Mouse (Mus musculus): Measurements from ENCODE around the gene Timp1. TPM values are rescaled to one million over a fixed set of nuclear protein-coding genes. Genes with fewer than 3 reads are reported as not detected.

Timp1 gene
- total RNA-seq (2015): 0.17 TPM in 1 of 2 replicates, not detected in the other
- total RNA-seq (2017): not detected in 2 replicates

DNA sequence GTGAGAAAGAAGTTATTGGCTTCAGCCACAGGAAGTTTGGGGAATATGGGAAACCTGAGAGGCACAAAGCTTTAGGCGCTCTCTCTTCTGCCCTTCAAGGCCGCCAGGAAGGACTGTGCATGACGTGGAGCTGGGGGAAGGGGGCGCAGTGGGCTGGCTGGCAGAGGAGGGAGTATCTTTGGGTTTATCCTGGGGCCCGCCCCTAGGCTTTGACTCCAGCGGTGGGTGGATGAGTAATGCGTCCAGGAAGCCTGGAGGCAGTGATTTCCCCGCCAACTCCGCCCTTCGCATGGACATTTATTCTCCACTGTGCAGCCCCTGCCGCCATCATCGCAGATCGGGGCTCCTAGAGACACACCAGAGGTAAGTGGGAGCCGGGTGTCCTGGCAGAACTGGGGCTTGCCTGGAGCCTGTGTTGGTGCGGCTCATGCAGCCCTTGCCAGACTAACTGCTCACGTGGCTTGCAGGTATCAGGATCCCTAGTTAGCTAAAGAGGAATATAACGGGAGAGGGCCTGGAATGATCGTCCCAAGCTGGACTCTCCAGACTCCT, at the start of gene Timp1:
Gene Timp1, plus strand, starts transcription at position 205 of the 552 bp plus-strand sequence.
- peak; percentile 60 for ATAC-seq (replicated peaks; ENCODE audit: poor library complexity)

- peak; percentile 76 for ATAC-seq (replicated peaks; ENCODE audit: poor library complexity)
These were observed 41.0 kb upstream of the Timp1 start for GRCm38 (mm10) chrX:20828934-20829333.

GRCm38 (mm10) chrX:20847232-20847631, 22.7 kb upstream of the Timp1 start:
- no peak for ATAC-seq (replicated peaks; ENCODE audit: poor library complexity)

DNA sequence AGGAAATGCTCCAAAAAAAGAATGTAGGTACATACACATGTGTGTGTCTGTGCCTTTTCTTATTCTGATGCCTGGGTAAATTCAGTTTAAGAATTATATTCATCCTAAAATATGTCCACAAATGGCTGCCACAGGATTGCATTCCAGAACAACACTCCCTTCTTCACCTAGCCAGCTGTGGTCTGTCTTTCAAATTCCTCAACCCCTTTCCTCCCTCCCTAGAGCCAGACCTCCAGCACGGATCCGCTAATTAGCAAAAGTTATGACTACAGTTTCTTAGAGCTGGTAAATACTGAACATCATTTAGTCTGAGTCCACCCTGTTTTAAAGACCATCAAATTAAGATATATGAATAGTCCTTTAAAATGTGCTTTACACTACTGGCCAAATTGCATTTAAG, 22.1 kb upstream of the Timp1 start:
- no peak for ATAC-seq (replicated peaks; ENCODE audit: poor library complexity)

DNA sequence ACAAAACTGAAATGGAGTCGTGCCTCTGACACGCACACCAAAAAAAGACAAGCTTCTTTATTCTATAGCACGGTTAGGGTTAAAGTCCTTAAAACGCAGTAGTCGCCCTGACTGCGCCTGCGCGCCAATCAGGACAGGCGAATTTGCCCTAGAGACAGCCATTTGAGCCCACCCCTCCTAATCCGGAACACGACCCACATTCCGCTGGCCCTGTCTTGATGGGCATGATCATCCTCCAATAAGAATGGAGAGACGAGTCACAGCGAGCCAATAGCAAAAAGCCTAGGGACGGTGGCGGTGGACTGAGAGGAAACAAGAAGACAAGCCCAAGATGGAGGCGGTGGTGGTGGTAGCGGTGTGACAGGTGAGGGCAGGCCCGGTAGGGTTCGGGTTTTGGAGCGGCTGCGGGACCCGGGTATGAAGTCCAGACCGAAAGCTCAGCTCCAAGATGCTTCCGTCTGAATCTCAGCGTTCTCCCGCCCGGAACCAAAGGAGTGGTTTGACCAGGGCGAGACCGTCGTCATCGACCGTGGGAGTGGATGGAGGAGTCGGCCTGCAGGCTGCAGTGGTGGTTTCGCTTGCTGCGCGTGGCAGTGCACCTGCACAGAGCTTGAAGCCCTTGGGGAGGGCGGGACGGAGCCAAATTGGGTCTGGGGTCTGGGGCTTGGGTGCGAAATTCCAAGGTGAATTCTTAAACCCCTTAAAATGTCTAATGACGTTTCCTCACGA, 21.5 kb upstream of the Timp1 start:
- ATAC-seq (replicated peaks; ENCODE audit: poor library complexity): peak; percentile 100

DNA sequence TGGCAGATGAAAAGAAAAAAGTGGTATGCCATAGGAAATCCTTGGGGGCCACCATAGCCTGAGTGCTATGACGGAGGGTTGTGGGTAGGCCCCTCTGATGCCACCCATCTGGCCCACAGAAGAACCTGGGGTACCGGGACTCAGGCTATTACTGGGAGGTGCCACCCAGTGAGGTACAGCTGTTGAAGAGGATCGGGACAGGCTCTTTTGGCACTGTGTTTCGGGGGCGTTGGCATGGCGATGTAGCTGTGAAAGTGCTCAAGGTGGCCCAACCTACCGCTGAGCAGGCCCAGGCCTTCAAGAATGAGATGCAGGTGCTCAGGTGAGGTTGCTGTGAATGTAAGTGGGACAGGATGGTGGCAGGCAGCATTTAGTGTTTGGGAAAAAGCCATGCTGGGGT, 16.2 kb upstream of the Timp1 start:
- no peak for ATAC-seq (replicated peaks; ENCODE audit: poor library complexity)

GRCm38 (mm10) chrX:20861453-20862104, 8.4 kb upstream of the Timp1 start:
- ATAC-seq (replicated peaks; ENCODE audit: poor library complexity): no peak

GRCm38 (mm10) chrX:20862105-20863065, 7.6 kb upstream of the Timp1 start:
- ATAC-seq (replicated peaks; ENCODE audit: poor library complexity): 0 out of 2 replicates have a peak, but pooled peaks have one; percentile 2

DNA sequence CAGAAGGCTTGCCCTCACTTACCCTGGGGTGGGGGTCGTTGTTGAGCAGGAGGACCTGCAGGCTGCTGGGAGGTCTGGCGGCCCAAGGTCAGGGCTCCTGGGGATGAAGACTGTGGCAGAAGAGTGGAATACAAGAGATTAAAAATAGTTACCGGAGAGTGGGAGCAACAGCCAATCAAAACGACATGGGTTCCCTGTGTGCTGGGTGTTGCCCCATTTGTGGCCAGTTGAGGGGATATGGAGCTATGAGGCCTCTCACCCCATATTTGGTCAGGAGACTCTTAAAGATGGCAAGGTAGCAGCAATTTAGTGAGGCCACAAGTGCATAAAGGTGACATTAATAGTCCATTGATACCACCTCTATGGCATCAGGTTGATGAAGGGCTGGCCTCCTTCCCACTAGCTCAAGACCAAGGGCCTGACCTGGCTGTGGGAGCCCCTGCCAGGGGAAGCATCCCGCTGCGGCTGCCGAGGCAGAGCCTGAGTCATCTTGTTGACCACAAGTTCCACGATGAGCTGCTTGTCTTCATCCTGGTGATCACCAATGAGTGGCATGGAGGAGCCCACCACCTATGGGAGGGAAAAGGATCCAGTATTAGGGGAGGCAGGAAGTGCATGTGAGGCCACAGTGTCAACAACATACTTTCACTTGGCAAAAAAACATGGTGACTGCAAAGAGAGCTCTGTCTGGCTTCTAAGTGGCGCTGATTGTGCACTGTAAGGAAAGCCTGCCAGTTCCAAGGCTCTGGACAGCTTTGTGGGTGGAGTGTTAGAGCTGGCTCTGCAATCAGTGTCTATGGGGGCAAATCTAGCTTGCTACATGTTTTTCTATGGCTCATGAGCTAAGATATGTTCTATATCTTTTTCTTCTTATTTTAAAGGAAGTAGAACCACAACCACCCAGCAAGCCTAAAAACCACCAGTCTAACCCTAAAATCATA, 6.5 kb upstream of the Timp1 start:
- peak; percentile 56 for ATAC-seq (replicated peaks; ENCODE audit: poor library complexity)

- ATAC-seq (replicated peaks; ENCODE audit: poor library complexity): no peak
These were observed 1.9 kb upstream of the Timp1 start for GRCm38 (mm10) chrX:20868091-20868490.

DNA sequence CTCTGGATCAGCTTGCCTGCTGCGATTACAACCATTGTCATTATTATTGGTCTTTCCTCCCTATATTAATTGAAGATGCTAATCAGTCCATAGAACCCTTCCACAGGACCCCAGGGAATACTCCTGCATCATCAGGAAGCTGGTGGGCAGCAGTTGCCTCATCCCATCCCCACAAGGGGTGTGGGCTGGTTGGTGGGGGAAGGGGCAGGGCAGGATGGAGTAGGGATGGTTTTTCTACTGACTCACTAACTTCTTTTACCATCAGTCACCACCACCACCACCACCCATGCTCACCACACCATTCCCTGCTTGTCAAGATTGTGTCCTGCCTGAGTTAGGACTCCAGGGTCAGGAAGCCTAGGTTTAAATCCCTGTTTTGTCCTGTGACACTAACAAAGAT, 763 bp upstream of the Timp1 start:
- no peak for ATAC-seq (replicated peaks; ENCODE audit: poor library complexity)

GRCm38 (mm10) chrX:20872928-20873500, 3.0 kb downstream of the Timp1 start:
- 0 out of 2 replicates have a peak, but pooled peaks have one; percentile 29 for ATAC-seq (replicated peaks; ENCODE audit: poor library complexity)

- no peak for ATAC-seq (replicated peaks; ENCODE audit: poor library complexity)
These were observed 5.3 kb downstream of the Timp1 start for GRCm38 (mm10) chrX:20875241-20875640.

DNA sequence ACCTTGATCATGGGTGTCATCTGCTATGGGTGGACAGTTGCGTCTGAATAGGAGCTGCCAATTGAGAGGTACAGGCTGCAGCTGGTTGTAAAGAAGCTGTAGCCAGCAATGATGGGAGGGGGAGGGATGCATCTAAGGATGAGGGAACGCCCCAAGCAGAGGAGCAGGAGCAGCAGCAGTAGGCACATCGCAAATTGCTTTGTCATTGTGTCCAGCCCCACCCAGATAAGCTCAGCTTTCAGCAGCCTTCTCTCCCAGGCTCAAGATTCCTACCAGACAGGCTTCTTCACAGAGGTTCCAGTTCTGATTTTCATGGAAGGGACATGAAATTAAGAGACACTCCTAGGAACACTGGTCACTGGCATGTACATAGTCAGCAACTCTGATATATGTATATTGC, 40.1 kb downstream of the Timp1 start:
- peak; percentile 68 for ATAC-seq (replicated peaks; ENCODE audit: poor library complexity)

DNA sequence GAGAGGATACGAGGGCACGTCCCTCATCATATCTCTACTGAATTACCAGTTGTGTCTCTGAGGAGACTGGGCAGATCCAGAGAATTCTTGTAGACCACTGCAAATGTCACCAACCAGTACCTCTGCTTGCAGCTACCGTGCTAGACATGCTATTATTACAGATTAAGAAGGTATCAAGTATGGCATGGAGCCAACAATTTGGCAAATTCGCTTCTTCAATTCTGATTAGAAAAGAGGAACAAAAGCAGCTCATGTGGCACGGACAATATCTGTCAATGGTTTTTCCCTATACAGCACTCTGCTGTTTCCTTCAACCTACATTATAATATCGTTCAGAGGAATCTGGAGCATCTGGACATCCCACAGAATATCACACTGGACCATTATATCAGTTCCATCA, 43.8 kb downstream of the Timp1 start:
- ATAC-seq (replicated peaks; ENCODE audit: poor library complexity): no peak

DNA sequence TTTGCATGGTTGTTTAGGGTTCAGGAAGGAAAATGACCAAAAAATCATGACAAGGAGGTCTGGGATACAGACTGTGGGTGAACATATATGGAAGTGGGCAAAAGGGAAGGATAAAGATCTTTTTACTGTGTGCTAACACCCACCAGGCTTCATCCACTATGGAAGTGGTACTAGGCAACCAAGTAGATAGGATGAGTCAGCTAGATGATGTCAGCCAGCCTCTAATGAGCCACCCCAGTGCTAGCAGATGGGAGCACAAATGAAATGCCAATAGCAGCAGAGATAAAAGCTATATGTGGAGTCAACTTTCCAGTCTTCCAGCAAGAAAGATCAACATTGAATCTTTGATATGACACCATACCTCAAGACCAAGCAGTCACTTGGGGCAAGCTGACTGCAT, 45.1 kb downstream of the Timp1 start:
- no peak for ATAC-seq (replicated peaks; ENCODE audit: poor library complexity)

DNA sequence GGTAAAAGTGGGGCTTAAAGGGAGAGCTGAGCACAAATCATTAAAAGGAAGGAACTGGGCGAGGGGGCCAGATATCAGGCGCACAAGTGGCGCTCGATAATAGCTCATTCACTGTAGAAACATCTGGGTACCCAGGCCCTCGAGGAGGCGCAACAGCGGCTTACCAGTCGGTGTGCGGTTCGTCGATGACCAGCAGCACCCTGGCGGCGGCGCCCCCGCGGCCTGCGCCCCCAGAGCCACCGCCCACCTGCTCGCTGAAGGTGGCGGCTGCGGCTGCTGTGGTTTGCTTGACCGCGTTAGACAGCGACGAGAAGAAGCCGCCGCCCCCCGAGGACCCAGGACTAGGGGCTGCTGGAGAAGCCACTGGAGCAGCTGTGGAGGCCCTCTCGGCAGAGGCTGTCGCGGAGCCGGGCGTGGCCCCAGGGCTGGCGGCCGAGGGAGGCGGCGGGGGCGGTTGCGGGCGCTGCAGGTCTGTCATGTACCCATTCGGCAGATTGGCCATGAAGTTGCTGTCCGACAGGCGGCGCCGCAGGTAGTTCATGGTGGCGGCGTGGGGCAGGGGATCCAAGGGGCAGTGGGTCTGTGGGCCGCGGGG, 50.4 kb downstream of the Timp1 start:
- ATAC-seq (replicated peaks; ENCODE audit: poor library complexity): no peak

GRCm38 (mm10) chrX:20920844-20921364, 50.9 kb downstream of the Timp1 start, which contains the start of gene Syn1:
Gene Syn1 (minus strand): TSS chrX:20921004.
- ATAC-seq (replicated peaks; ENCODE audit: poor library complexity): peak; percentile 100

- ATAC-seq (replicated peaks; ENCODE audit: poor library complexity): no peak
These were observed 51.4 kb downstream of the Timp1 start for GRCm38 (mm10) chrX:20921366-20921765.

Data from megakaryocyte progenitor cell, adult 5-6 weeks (primary cell).